Mouse (Mus musculus): Measurements from ENCODE around the gene Ankrd55.
A peak's percentile ranks its signal among the peaks of the same experiment; 100 is the strongest.

The Ankrd55 gene

GRCm38 (mm10) chr13:112411216-112411822, 123.1 kb downstream of the Ankrd55 start:
- no peak for DNase-seq (ENCODE audit: low spot score in 2 of 2)

- no peak for DNase-seq (ENCODE audit: low spot score in 2 of 2)
Measured at GRCm38 (mm10) chr13:112412251-112412650, 124.0 kb downstream of the Ankrd55 start.

GRCm38 (mm10) chr13:112412824-112413223, 124.6 kb downstream of the Ankrd55 start:
- DNase-seq (ENCODE audit: low spot score in 2 of 2), result no peak

- DNase-seq (ENCODE audit: low spot score in 2 of 2), result no peak
Measured at GRCm38 (mm10) chr13:112413611-112414010, 125.4 kb downstream of the Ankrd55 start.

- DNase-seq (ENCODE audit: low spot score in 2 of 2), result no peak
Measured at GRCm38 (mm10) chr13:112415896-112416295, 127.6 kb downstream of the Ankrd55 start.

- no peak for DNase-seq (ENCODE audit: low spot score in 2 of 2)
Measured at GRCm38 (mm10) chr13:112416410-112417162, 128.3 kb downstream of the Ankrd55 start.

GRCm38 (mm10) chr13:112417163-112417523, 128.9 kb downstream of the Ankrd55 start:
- no peak for DNase-seq (ENCODE audit: low spot score in 2 of 2)

GRCm38 (mm10) chr13:112417861-112418423, 129.7 kb downstream of the Ankrd55 start:
- peak; percentile 60 to 68 for DNase-seq (ENCODE audit: low spot score in 2 of 2)

- DNase-seq (ENCODE audit: low spot score in 2 of 2), result peak in 1 of 2 experiments; percentile 33
Measured at GRCm38 (mm10) chr13:112418595-112418994, 130.3 kb downstream of the Ankrd55 start.

- DNase-seq (ENCODE audit: low spot score in 2 of 2), result peak; percentile 60 to 66
Measured at GRCm38 (mm10) chr13:112424212-112424611, 136.0 kb downstream of the Ankrd55 start.

GRCm38 (mm10) chr13:112424635-112425034, 136.4 kb downstream of the Ankrd55 start:
- peak; percentile 68 to 72 for DNase-seq (ENCODE audit: low spot score in 2 of 2)

- DNase-seq (ENCODE audit: low spot score in 2 of 2), result peak in 1 of 2 experiments; percentile 39
Measured at GRCm38 (mm10) chr13:112425181-112425654, 137.0 kb downstream of the Ankrd55 start.

GRCm38 (mm10) chr13:112426265-112427135, 138.2 kb downstream of the Ankrd55 start:
- peak; percentile 33 to 43 for DNase-seq (ENCODE audit: low spot score in 2 of 2)

GRCm38 (mm10) chr13:112427136-112427470, 138.9 kb downstream of the Ankrd55 start:
- peak in 1 of 2 experiments; percentile 29 for DNase-seq (ENCODE audit: low spot score in 2 of 2)

- DNase-seq (ENCODE audit: low spot score in 2 of 2), result peak; percentile 55 to 63
Measured at GRCm38 (mm10) chr13:112427521-112427920, 139.3 kb downstream of the Ankrd55 start.

- DNase-seq (ENCODE audit: low spot score in 2 of 2), result peak; percentile 67 to 70
Measured at GRCm38 (mm10) chr13:112433271-112433670, 145.0 kb downstream of the Ankrd55 start.
